Mouse (Mus musculus) CH12.LX (cell line): ENCODE measurements around the gene Gm20388. TPM values are rescaled to one million over a fixed set of nuclear protein-coding genes. Genes with fewer than 3 reads are reported as not detected.

ENCODE experiments used
- DNase-seq: peaks from one replicate; pipeline ENCODE4 v3.0.0-alpha.2; 2013; ENCODE audit errors: extremely low read depth
- H3K27ac ChIP-seq: 2 replicates; pipeline ENCODE4 v1.5.1; 2012; ENCODE audit warnings: low read depth, mild to moderate bottlenecking, control low read depth, moderate library complexity; ENCODE audit not compliant: insufficient read depth
- H3K27me3 ChIP-seq: replicated peaks from 2 replicates; pipeline ENCODE3; 2012; ENCODE audit warnings: inconsistent platforms
- H3K36me3 ChIP-seq, 2 experiments: replicated peaks in 1 of 2; 2 replicates each; pipeline versions ENCODE3 to v1.6.1; 2012; ENCODE audit warnings: inconsistent platforms in 1 of 2, low read length in 1 of 2, mild to moderate bottlenecking in 1 of 2, mixed read lengths in 1 of 2, moderate library complexity in 1 of 2; ENCODE audit not compliant: control insufficient read depth in 1 of 2, insufficient read depth in 1 of 2
- H3K4me1 ChIP-seq, 2 experiments: 2 replicates each; pipeline ENCODE4 v1.6.1; 2012; ENCODE audit warnings: inconsistent platforms in 1 of 2, moderate library complexity in 1 of 2; ENCODE audit not compliant: insufficient read depth in 2 of 2, control insufficient read depth in 1 of 2
- H3K4me2 ChIP-seq: 2 replicates; pipeline ENCODE4 v1.6.1; 2012; ENCODE audit warnings: low read depth, mild to moderate bottlenecking, control low read depth; ENCODE audit not compliant: poor library complexity, insufficient read depth, severe bottlenecking
- H3K4me3 ChIP-seq, 3 experiments: fragments of 150-350 bp in 1 of 3; sonication (generic) in 1 of 3; replicated peaks in 1 of 3; 2 replicates each; pipeline versions ENCODE3 to v1.5.1; 2011 to 2012; ENCODE audit warnings: low read depth in 2 of 3, low read length in 2 of 3, mild to moderate bottlenecking in 2 of 3, moderate library complexity in 2 of 3, control low read depth in 1 of 3, improper control_type of control experiment in 1 of 3, inconsistent platforms in 1 of 3, mixed read lengths in 1 of 3; ENCODE audit not compliant: poor library complexity in 1 of 3
- H3K79me2 ChIP-seq: replicated peaks from 2 replicates; pipeline ENCODE4 v1.6.1; 2012; ENCODE audit warnings: mild to moderate bottlenecking, moderate library complexity; ENCODE audit not compliant: control insufficient read depth, poor library complexity, insufficient read depth, severe bottlenecking; ENCODE audit errors: extremely low read depth
- H3K9ac ChIP-seq: 2 replicates; pipeline ENCODE4 v1.6.1; 2012; ENCODE audit warnings: low read depth, mild to moderate bottlenecking, control low read depth, moderate library complexity; ENCODE audit not compliant: insufficient read depth
- H3K9me3 ChIP-seq: replicated peaks from 2 replicates; pipeline ENCODE3; 2012; ENCODE audit warnings: low read length, inconsistent platforms, mixed read lengths
- EP300 ChIP-seq: IDR thresholded peaks from 2 replicates; pipeline ENCODE4 v1.6.1; 2011; ENCODE audit warnings: low read length, improper control_type of control experiment
- ETS1 ChIP-seq: conservative IDR thresholded peaks from 2 replicates; pipeline ENCODE4 v1.6.1; 2012; ENCODE audit warnings: low read depth, mild to moderate bottlenecking, inconsistent platforms, low read length, improper control_type of control experiment, moderate library complexity
- IRF4 ChIP-seq: IDR thresholded peaks from 2 replicates; pipeline ENCODE4 v1.6.1; 2014; ENCODE audit warnings: low read depth, mild to moderate bottlenecking, inconsistent platforms, low read length, improper control_type of control experiment
- JUN ChIP-seq: IDR thresholded peaks from 2 replicates; pipeline ENCODE4 v1.6.1; 2011; ENCODE audit warnings: low read depth, mild to moderate bottlenecking, low read length, improper control_type of control experiment, moderate library complexity; ENCODE audit not compliant: insufficient read depth
- JUND ChIP-seq: conservative IDR thresholded peaks from 2 replicates; pipeline ENCODE4 v1.6.1; 2011; ENCODE audit warnings: low read depth, low read length, improper control_type of control experiment
- KAT2A ChIP-seq: IDR thresholded peaks from 2 replicates; pipeline ENCODE4 v1.6.1; 2012; ENCODE audit warnings: low read length, improper control_type of control experiment, inconsistent platforms; ENCODE audit not compliant: insufficient replicate concordance
- MAX ChIP-seq: IDR thresholded peaks from 2 replicates; pipeline ENCODE4 v1.6.1; 2011; ENCODE audit warnings: low read length, improper control_type of control experiment
- MAZ ChIP-seq: IDR thresholded peaks from 2 replicates; pipeline ENCODE4 v1.6.1; 2012; ENCODE audit warnings: low read depth, mild to moderate bottlenecking, inconsistent platforms, low read length, improper control_type of control experiment, moderate library complexity
- MXI1 ChIP-seq: IDR thresholded peaks from 2 replicates; pipeline ENCODE4 v1.6.1; 2011; ENCODE audit warnings: mild to moderate bottlenecking, low read depth, low read length, improper control_type of control experiment
- NELFE ChIP-seq: IDR thresholded peaks from 2 replicates; pipeline ENCODE4 v1.6.1; 2011; ENCODE audit warnings: low read depth, low read length, improper control_type of control experiment
- NRF1 ChIP-seq: IDR thresholded peaks from 2 replicates; pipeline ENCODE4 v1.6.1; 2014; ENCODE audit warnings: low read depth, mild to moderate bottlenecking, inconsistent platforms, low read length, improper control_type of control experiment, moderate library complexity
- RCOR1 ChIP-seq: conservative IDR thresholded peaks from 2 replicates; pipeline ENCODE4 v1.6.1; 2012; ENCODE audit warnings: low read depth, mild to moderate bottlenecking, inconsistent platforms, low read length, improper control_type of control experiment
- SIN3A ChIP-seq: IDR thresholded peaks from 2 replicates; pipeline ENCODE4 v1.6.1; 2012; ENCODE audit warnings: low read length, improper control_type of control experiment, inconsistent platforms
- SMC3 ChIP-seq: IDR thresholded peaks from 2 replicates; pipeline ENCODE4 v1.6.1; 2011; ENCODE audit warnings: low read depth, low read length, improper control_type of control experiment
- TBP ChIP-seq: conservative IDR thresholded peaks from 2 replicates; pipeline ENCODE4 v1.6.1; 2011; ENCODE audit warnings: low read depth, low read length, improper control_type of control experiment
- TCF12 ChIP-seq: IDR thresholded peaks from 2 replicates; pipeline ENCODE4 v1.6.1; 2014; ENCODE audit warnings: low read depth, mild to moderate bottlenecking, inconsistent platforms, low read length, improper control_type of control experiment
- USF2 ChIP-seq: conservative IDR thresholded peaks from 2 replicates; pipeline ENCODE4 v1.6.1; 2011; ENCODE audit warnings: low read depth, low read length, improper control_type of control experiment
- ZKSCAN1 ChIP-seq: IDR thresholded peaks from 2 replicates; pipeline ENCODE4 v1.6.1; 2012; ENCODE audit warnings: low read depth, inconsistent platforms, low read length, improper control_type of control experiment, borderline replicate concordance
- ZMIZ1 ChIP-seq: IDR thresholded peaks from 2 replicates; pipeline ENCODE4 v1.6.1; 2012; ENCODE audit warnings: low read depth, mild to moderate bottlenecking, inconsistent platforms, low read length, improper control_type of control experiment
- dilution Hi-C: fragments of 300-500 bp; cut with MboI; formaldehyde crosslinking; loops from 2 replicates; pipeline ENCODE4 v1.14.3; 2020; ENCODE audit warnings: low sequenced_read_pairs; ENCODE audit not compliant: extremely low pct_unique_long_range_greater_than_20kb, extremely low pct_ligation_motif_present
- in situ Hi-C: fragments of 300-500 bp; cut with MboI; formaldehyde crosslinking; loops from 3 replicates; pipeline ENCODE4 v1.14.3; 2019; ENCODE audit warnings: low sequenced_read_pairs, low pct_ligation_motif_present, low pct_unique_long_range_greater_than_20kb, mixed read lengths
- polyA plus RNA-seq: library from polyadenylated mRNA; unstranded; fragments of >175 nt; gene quantifications from 2 replicates; pipeline ENCODE4 v1.2.1, GENCODE M21; 2012; ENCODE audit warnings: low read depth; ENCODE audit not compliant: insufficient read length
- total RNA-seq, 2 experiments: library from RNA; depleted of rRNA; stranded (reverse); fragments of 300-350 nt in 1 of 2; fragments of >200 nt in 1 of 2; gene quantifications; 2 replicates each; pipeline ENCODE4 v1.2.3; 2012 to 2014

The Gm20388 gene
- total and polyA plus RNA-seq, 3 experiments, result 14.8 to 26.3 (median 22.2) TPM

DNA sequence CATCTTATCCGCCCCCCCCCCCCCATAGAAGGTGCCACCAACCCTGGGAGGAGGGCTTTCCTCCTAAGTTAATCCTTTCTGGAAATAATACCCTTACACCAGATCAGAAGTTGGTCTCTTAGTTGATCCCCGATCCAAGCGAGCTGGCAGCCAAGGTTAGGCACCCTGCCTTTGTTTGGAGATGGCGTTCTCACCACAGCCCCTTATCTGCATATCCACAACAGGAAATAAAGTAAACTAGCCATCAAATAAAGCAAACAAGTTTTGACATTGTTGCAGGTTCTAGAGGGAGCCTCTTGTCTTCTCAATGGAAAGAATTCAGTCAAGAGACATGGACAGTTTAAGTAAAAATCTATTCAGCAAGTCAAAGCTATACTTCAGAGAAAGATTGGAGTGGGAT, 200.7 kb downstream of the Gm20388 start:
- no peak overlapping the region for H3K4me2 ChIP-seq
- H3K4me3 ChIP-seq, result no peak overlapping the region
- peaks cover 18% of the 10 kb centered on the region for H3K9me3 ChIP-seq
- no peak overlapping the region for H3K27ac ChIP-seq
- peaks cover 32% of the 10 kb centered on the region for H3K27me3 ChIP-seq
- H3K36me3 ChIP-seq, result peaks cover 0 to 2% of the 10 kb centered on the region in 2 experiments
- H3K79me2 ChIP-seq, result no peaks in the 10 kb centered on the region
- dilution Hi-C loops (no loop called here), in situ Hi-C loops (no loop called here)
- H3K4me1 ChIP-seq, result peaks cover 5 to 6% of the 10 kb centered on the region in 2 experiments; a peak in 3 of 4 replicates
- no peak for TF ChIP-seq SMC3
- no peak for TF ChIP-seq MAX
- TF ChIP-seq MXI1, result no peak
- no peak for TF ChIP-seq NELFE
- no peak for TF ChIP-seq TCF12
- no peak for TF ChIP-seq NRF1
- TF ChIP-seq USF2, result no peak
- TF ChIP-seq EP300, result no peak
- TF ChIP-seq MAZ, result no peak
- no peak for TF ChIP-seq ZKSCAN1
- no peak for TF ChIP-seq ETS1
- TF ChIP-seq RCOR1, result no peak
- no peak for TF ChIP-seq JUN
- TF ChIP-seq JUND, result no peak
- H3K9ac ChIP-seq, result no peak overlapping the region
- no peak for DNase-seq

DNA sequence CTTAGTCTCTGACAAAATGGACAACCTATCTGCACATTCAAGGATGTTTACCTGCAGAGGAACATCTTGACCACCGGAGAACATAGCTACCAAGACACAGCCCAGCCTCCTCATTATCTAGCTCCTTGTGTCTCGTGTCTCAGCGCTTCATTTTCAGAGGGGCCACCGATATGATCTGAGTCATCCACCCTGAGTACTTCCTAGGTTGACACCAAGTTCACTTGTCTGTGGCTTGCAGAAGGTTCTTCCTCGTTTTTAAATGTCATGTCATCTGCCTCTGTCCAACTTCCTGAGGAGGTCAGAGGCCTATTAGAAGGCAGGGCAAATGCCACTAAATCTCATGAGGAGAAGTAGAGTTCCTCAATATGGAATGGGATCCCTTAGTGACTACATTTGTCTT, 201.9 kb downstream of the Gm20388 start:
- Histone ChIP-seq H3K4me1 (peaks cover 5 to 6% of the 10 kb centered on the region in 2 experiments; a peak in 3 of 4 replicates), H3K36me3 (peaks cover 0 to 2% of the 10 kb centered on the region in 2 experiments), H3K4me3 (no peak overlapping the region), H3K9ac (no peak overlapping the region), H3K79me2 (no peaks in the 10 kb centered on the region), H3K27me3 (peaks cover 43% of the 10 kb centered on the region), H3K27ac (no peak overlapping the region), H3K9me3 (peaks cover 18% of the 10 kb centered on the region), H3K4me2 (no peak overlapping the region)
- in situ Hi-C loops (no loop called here), dilution Hi-C loops (no loop called here)
- no peak for TF ChIP-seq MAZ
- TF ChIP-seq NELFE, result no peak
- TF ChIP-seq TBP, result no peak
- TF ChIP-seq SIN3A, result no peak
- TF ChIP-seq ETS1, result no peak
- TF ChIP-seq ZMIZ1, result no peak
- no peak for TF ChIP-seq KAT2A
- TF ChIP-seq IRF4, result no peak
- no peak for TF ChIP-seq JUN
- no peak for TF ChIP-seq USF2
- no peak for TF ChIP-seq MAX
- DNase-seq, result no peak
